Mouse (Mus musculus) neural tube, embryonic 15.5 days (tissue): ENCODE results near the gene Nkx2-1. TPM values are rescaled to one million over a fixed set of nuclear protein-coding genes. Genes with fewer than 3 reads are reported as not detected.

Source experiments
- ATAC-seq: fragments of 200-750 bp; cut with Nextera tagmentation; 2 replicates; pipeline ENCODE4 v1.8.0; 2017; ENCODE audit warnings: mild to moderate bottlenecking, moderate TSS enrichment, moderate library complexity; ENCODE audit not compliant: low FRiP score
- H3K27ac ChIP-seq: fragments of 300-500 bp; sonication (generic); replicated peaks from 2 replicates; pipeline ENCODE4 v1.5.1; 2015; ENCODE audit warnings: mild to moderate bottlenecking, inconsistent platforms
- H3K27me3 ChIP-seq: fragments of 300-500 bp; sonication (generic); replicated peaks from 2 replicates; pipeline ENCODE4 v1.6.1; 2015; ENCODE audit warnings: inconsistent platforms
- H3K36me3 ChIP-seq: fragments of 300-500 bp; sonication (generic); 2 replicates; pipeline ENCODE4 v1.6.1; 2015; ENCODE audit warnings: inconsistent platforms
- H3K4me1 ChIP-seq: fragments of 300-500 bp; sonication (generic); 2 replicates; pipeline ENCODE4 v1.6.1; 2015; ENCODE audit warnings: inconsistent platforms
- H3K4me2 ChIP-seq: fragments of 300-500 bp; sonication (generic); 2 replicates; pipeline ENCODE4 v1.6.1; 2015; ENCODE audit warnings: inconsistent platforms, mild to moderate bottlenecking, moderate library complexity
- H3K4me3 ChIP-seq: fragments of 300-500 bp; sonication (generic); replicated peaks from 2 replicates; pipeline ENCODE4 v1.5.1; 2015; ENCODE audit warnings: mild to moderate bottlenecking, inconsistent platforms
- H3K9ac ChIP-seq: fragments of 300-500 bp; sonication (generic); replicated peaks from 2 replicates; pipeline ENCODE4 v1.6.1; 2015; ENCODE audit warnings: mild to moderate bottlenecking, inconsistent platforms
- H3K9me3 ChIP-seq: fragments of 300-500 bp; sonication (generic); replicated peaks from 2 replicates; pipeline ENCODE4 v1.6.1; 2016; ENCODE audit warnings: inconsistent platforms
- whole genome bisulfite sequencing: fragments of 180-500 bp; shearing (Covaris S2); methylation state at CpG from one replicate; pipeline ENCODE4 v1.1.7; 2015; ENCODE audit warnings: mixed read lengths; 5-methylcytosine and 5-hydroxymethylcytosine counted together
- polyA plus RNA-seq: library from polyadenylated mRNA; unstranded; fragments of >200 nt; fragmentation: Nextera tagmentation; extraction: Ambion mirVana; gene quantifications from 2 replicates; pipeline ENCODE4 v1.2.1, GENCODE M21; 2015

Nkx2-1 gene
- not detected in 2 replicates for polyA plus RNA-seq

GRCm38 (mm10) chr12:56536884-56537265 is at the start of gene Nkx2-1:
Nkx2-1 (minus strand) TSS chr12:56536908.
- H3K9ac ChIP-seq: no peak within 1 kb of the TSS
- H3K9me3 ChIP-seq: no peaks in the 10 kb centered on the region
- no peak for ATAC-seq
- WGBS: 1% methylated on average over 11 of the region's 11 CpGs
- no peaks in the 10 kb centered on the region for H3K36me3 ChIP-seq
- no peak within 1 kb of the TSS for H3K4me2 ChIP-seq
- H3K27me3 ChIP-seq: peaks cover 96% of the 10 kb centered on the region
- H3K4me3 ChIP-seq: no peak within 1 kb of the TSS
- H3K4me1 ChIP-seq: peaks cover 25% of the 10 kb centered on the region
- H3K27ac ChIP-seq: no peak within 1 kb of the TSS

- ATAC-seq: no peak
- WGBS: 1% methylated on average over 14 of the region's 14 CpGs
- Histone ChIP-seq H3K4me2 (peak overlapping the region; percentile 27; the same call in 1 of the 2 replicates), H3K36me3 (no peaks in the 10 kb centered on the region), H3K9ac (no peak overlapping the region), H3K27me3 (peaks cover 94% of the 10 kb centered on the region), H3K4me1 (0 out of 2 replicates have a peak, but pooled peaks cover 3% of the 10 kb centered on the region), H3K4me3 (no peak overlapping the region), H3K27ac (no peak overlapping the region), H3K9me3 (no peaks in the 10 kb centered on the region)
These were observed 4.4 kb upstream of the Nkx2-1 start for GRCm38 (mm10) chr12:56541068-56541467.

- ATAC-seq: no peak
- no peak overlapping the region for H3K27ac ChIP-seq
- WGBS: 2% methylated on average over 10 of the region's 10 CpGs
- no peak overlapping the region for H3K4me3 ChIP-seq
- no peaks in the 10 kb centered on the region for H3K9me3 ChIP-seq
- peaks cover 94% of the 10 kb centered on the region for H3K27me3 ChIP-seq
- no peaks in the 10 kb centered on the region for H3K36me3 ChIP-seq
- H3K4me2 ChIP-seq: peak overlapping the region; percentile 27; the same call in 1 of the 2 replicates
- H3K4me1 ChIP-seq: peaks cover 7% of the 10 kb centered on the region; the same call in 1 of the 2 replicates
- no peak overlapping the region for H3K9ac ChIP-seq
These were observed 3.9 kb upstream of the Nkx2-1 start for GRCm38 (mm10) chr12:56540591-56540990.

- ATAC-seq: no peak
- no peak overlapping the region for H3K4me3 ChIP-seq
- no peak overlapping the region for H3K27ac ChIP-seq
- H3K4me2 ChIP-seq: no peak overlapping the region
- WGBS: 1% methylated on average over 3 of the region's 3 CpGs
- H3K27me3 ChIP-seq: peaks cover 97% of the 10 kb centered on the region
- no peaks in the 10 kb centered on the region for H3K9me3 ChIP-seq
- H3K36me3 ChIP-seq: no peaks in the 10 kb centered on the region
- H3K4me1 ChIP-seq: peaks cover 18% of the 10 kb centered on the region
- H3K9ac ChIP-seq: no peak overlapping the region
These were observed 1.9 kb upstream of the Nkx2-1 start for GRCm38 (mm10) chr12:56538601-56539000.

GRCm38 (mm10) chr12:56537931-56538330 is 1.2 kb upstream of the Nkx2-1 start:
- Histone ChIP-seq H3K4me1 (peaks cover 25% of the 10 kb centered on the region), H3K4me2 (no peak overlapping the region), H3K36me3 (no peaks in the 10 kb centered on the region), H3K9me3 (no peaks in the 10 kb centered on the region), H3K27ac (no peak overlapping the region), H3K27me3 (peaks cover 98% of the 10 kb centered on the region), H3K9ac (no peak overlapping the region), H3K4me3 (no peak overlapping the region)
- ATAC-seq: no peak
- WGBS: 4% methylated on average over 6 of the region's 6 CpGs

GRCm38 (mm10) chr12:56537342-56537741 is 634 bp upstream of the Nkx2-1 start:
- no peaks in the 10 kb centered on the region for H3K36me3 ChIP-seq
- no peaks in the 10 kb centered on the region for H3K9me3 ChIP-seq
- WGBS: under 1% methylated on average over 19 of the region's 19 CpGs
- H3K4me1 ChIP-seq: peaks cover 25% of the 10 kb centered on the region
- no peak overlapping the region for H3K27ac ChIP-seq
- H3K4me3 ChIP-seq: no peak overlapping the region
- no peak overlapping the region for H3K9ac ChIP-seq
- H3K27me3 ChIP-seq: peaks cover 96% of the 10 kb centered on the region
- no peak for ATAC-seq
- no peak overlapping the region for H3K4me2 ChIP-seq

- Histone ChIP-seq H3K4me3 (no peak overlapping the region), H3K4me2 (no peak overlapping the region), H3K9me3 (no peaks in the 10 kb centered on the region), H3K27me3 (peaks cover 96% of the 10 kb centered on the region), H3K36me3 (no peaks in the 10 kb centered on the region), H3K9ac (no peak overlapping the region), H3K27ac (no peak overlapping the region), H3K4me1 (peaks cover 25% of the 10 kb centered on the region)
- ATAC-seq: no peak
- WGBS: under 1% methylated on average over 39 of the region's 44 CpGs
These were observed 379 bp downstream of the Nkx2-1 start for GRCm38 (mm10) chr12:56536174-56536883.

- Histone ChIP-seq H3K4me2 (no peak overlapping the region), H3K27me3 (peaks cover 96% of the 10 kb centered on the region)
- no peak for ATAC-seq
These were observed 1.1 kb downstream of the Nkx2-1 start for GRCm38 (mm10) chr12:56535411-56536173.

GRCm38 (mm10) chr12:56534651-56535326 is 1.9 kb downstream of the Nkx2-1 start:
- Histone ChIP-seq H3K9ac (no peak overlapping the region), H3K9me3 (no peaks in the 10 kb centered on the region), H3K4me3 (peak overlapping the region; percentile 22), H3K4me2 (peak overlapping the region; percentile 47), H3K27me3 (peaks cover 96% of the 10 kb centered on the region), H3K36me3 (no peaks in the 10 kb centered on the region), H3K4me1 (peaks cover 25% of the 10 kb centered on the region), H3K27ac (no peak overlapping the region)
- peak; percentile 14; the same call in 1 of the 2 replicates for ATAC-seq
- WGBS: 1% methylated on average over 62 of the region's 62 CpGs

More at GRCm38 (mm10) chr12:56535411-56536173, 1.1 kb downstream of the Nkx2-1 start:
- Histone ChIP-seq H3K9me3 (no peaks in the 10 kb centered on the region), H3K4me3 (no peak overlapping the region; the same call in 1 of the 2 replicates), H3K4me1 (peaks cover 25% of the 10 kb centered on the region), H3K27ac (no peak overlapping the region), H3K36me3 (no peaks in the 10 kb centered on the region), H3K9ac (no peak overlapping the region)
- 2% methylated on average over 33 of the region's 36 CpGs for WGBS

GRCm38 (mm10) chr12:56534311-56534650 is 2.4 kb downstream of the Nkx2-1 start:
- H3K4me2 ChIP-seq: peak overlapping the region; percentile 47
- no peaks in the 10 kb centered on the region for H3K36me3 ChIP-seq
- under 1% methylated on average over 24 of the region's 24 CpGs for WGBS
- 0 out of 2 replicates have a peak, but pooled peaks have one; percentile 25 for ATAC-seq
- no peak overlapping the region for H3K27ac ChIP-seq
- peaks cover 25% of the 10 kb centered on the region for H3K4me1 ChIP-seq
- no peak overlapping the region for H3K9ac ChIP-seq
- peaks cover 96% of the 10 kb centered on the region for H3K27me3 ChIP-seq
- H3K4me3 ChIP-seq: peak overlapping the region; percentile 22
- no peaks in the 10 kb centered on the region for H3K9me3 ChIP-seq

GRCm38 (mm10) chr12:56533501-56534310 is 3.0 kb downstream of the Nkx2-1 start:
- peak overlapping the region; percentile 31 for H3K4me2 ChIP-seq
- H3K27me3 ChIP-seq: peaks cover 96% of the 10 kb centered on the region
- H3K4me3 ChIP-seq: peak overlapping the region; percentile 15
- H3K36me3 ChIP-seq: no peaks in the 10 kb centered on the region
- no peaks in the 10 kb centered on the region for H3K9me3 ChIP-seq
- no peak overlapping the region for H3K27ac ChIP-seq
- no peak for ATAC-seq
- WGBS: 1% methylated on average over 54 of the region's 54 CpGs
- H3K9ac ChIP-seq: no peak overlapping the region
- H3K4me1 ChIP-seq: peaks cover 25% of the 10 kb centered on the region
